Mouse (Mus musculus) liver, embryonic 14.5 days (tissue): Measurements from ENCODE around the gene Olfr332.
"Not testable (repeated sequence)": the region's sequence is repeated elsewhere in the genome, so short reads cannot be mapped to it uniquely, and the experiment has no call there.

Experiments
- CTCF ChIP-seq: IDR thresholded peaks from 2 replicates; pipeline ENCODE4 v1.5.1; 2016; ENCODE audit warnings: antibody characterized with exemption, low read depth, control low read depth
- EP300 ChIP-seq: IDR thresholded peaks from 2 replicates; pipeline ENCODE4 v1.6.1; 2016; ENCODE audit warnings: antibody characterized with exemption, low read depth

GRCm38 (mm10) chr11:58509058-58509457, 16.7 kb upstream of the Olfr332 start:
- TF ChIP-seq CTCF, EP300: not testable (repeated sequence)
